Mouse (Mus musculus): ENCODE data around the gene Shisa9.

The Shisa9 gene

DNA sequence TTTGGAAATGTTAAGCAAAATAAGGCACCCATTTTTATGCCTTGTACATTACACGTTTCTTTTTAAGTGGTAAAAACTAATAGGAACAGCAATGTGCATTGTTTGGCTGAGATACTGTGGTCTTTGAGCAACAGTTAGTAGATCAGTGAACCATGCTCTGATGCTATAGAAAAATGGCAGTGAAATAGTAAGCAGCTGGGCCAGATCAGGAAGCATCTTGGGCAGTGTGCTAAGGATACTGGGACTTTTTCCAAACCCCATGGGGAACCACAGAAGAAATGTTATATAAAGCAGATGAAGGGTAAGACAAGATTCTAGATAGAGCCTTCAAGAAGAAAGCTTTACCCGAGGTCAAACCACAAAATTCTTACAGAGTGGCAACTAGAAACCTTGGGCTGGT lies 205.8 kb downstream of the Shisa9 start:
- in situ Hi-C loops (cut with MboI; ENCODE audit: unreplicated experiment in 2 of 2) = loop anchor here in 1 of 2 experiments (5.0 to 25.0 kb wide), 3 partner anchors 492 to 902 kb away; no protein-coding TSS in a partner anchor

DNA sequence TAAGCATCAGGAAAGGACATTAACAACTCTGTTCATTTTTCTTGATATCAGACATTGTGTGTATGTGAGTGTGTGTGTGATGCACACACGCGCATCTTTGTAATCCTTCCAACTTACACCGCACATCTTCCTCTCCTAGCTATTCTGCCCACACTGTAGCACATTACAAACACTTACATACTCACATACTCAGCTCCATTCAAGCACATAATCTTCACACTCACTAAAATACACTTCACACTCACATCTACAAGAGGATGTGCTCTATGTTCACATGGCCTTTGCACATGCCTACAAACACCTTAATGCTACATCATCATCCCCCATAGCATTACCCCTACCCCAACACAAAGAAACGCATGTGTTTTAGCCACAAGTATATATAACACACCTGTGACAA lies 212.9 kb downstream of the Shisa9 start:
- in situ Hi-C loops (cut with MboI; ENCODE audit: unreplicated experiment in 2 of 2) = loop anchor here in 1 of 2 experiments (25.0 kb wide), 1 partner anchor 910 kb away; no protein-coding TSS in a partner anchor

DNA sequence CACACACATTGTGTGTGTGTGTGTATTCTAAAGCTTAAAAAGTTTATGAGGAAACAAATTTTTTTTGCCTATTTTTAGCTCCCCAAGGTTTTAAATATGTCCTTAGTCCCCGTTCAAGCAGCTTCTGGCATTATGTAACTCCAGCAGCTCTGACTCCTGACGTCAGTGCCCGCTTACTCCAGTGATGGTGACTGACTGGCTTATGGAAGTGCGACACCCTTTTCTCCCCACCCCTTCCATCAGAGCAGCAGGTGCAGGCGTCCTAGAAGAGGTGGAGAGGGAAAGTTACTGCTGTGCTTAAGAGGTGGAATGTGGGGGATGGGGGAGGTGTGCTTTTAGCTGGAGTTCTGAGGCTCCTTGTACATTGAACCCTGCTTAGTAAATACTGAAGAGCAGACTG lies 213.7 kb downstream of the Shisa9 start:
- in situ Hi-C loops (cut with MboI; ENCODE audit: unreplicated experiment in 2 of 2) = loop anchor here in 1 of 2 experiments (25.0 kb wide), 1 partner anchor 910 kb away; no protein-coding TSS in a partner anchor

DNA sequence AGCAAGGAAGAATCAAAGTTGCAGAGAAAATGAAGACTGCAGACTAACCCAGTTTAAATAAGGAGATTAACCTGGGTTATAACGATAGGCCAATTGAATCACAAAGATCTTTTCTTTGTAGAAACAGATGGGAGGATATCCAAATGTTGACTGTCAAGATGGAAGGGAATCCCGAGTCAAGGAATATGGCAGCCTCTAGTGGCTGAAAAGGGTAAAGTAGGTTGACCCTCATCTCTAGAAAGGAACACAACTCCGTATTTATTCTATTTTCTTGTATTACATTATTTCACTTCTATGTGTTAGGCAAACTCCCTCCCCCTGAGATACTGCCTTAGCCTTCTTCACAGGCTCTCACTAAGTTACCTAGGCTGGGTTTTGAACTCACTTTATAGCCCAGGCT lies 217.3 kb downstream of the Shisa9 start:
- in situ Hi-C loops (cut with MboI; ENCODE audit: unreplicated experiment in 2 of 2) = loop anchor here (5.0 to 25.0 kb wide), 3 partner anchors 624 to 1314 kb away; no protein-coding TSS in a partner anchor

DNA sequence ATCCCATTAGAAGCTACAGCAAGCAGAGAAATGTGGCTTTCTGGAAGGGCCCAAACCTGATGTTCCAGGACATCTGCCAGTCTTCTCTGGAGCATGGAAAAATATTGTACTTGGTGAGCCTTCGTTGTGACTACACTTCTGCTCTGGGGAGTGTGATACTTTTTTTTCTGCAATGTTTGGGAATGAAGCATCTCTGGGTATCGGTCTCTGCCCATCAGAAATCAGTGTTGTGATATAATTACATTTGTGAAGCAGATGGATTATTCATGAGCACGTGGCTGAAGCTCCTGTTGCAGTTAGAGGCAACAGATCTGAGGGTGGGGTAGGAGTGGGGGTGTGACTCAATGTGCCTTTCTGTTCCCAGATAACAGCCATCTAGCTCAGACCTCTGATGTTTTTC lies 218.2 kb downstream of the Shisa9 start:
- in situ Hi-C loops (cut with MboI; ENCODE audit: unreplicated experiment in 2 of 2) = loop anchor here (5.0 to 25.0 kb wide), 3 partner anchors 625 to 1315 kb away; no protein-coding TSS in a partner anchor

DNA sequence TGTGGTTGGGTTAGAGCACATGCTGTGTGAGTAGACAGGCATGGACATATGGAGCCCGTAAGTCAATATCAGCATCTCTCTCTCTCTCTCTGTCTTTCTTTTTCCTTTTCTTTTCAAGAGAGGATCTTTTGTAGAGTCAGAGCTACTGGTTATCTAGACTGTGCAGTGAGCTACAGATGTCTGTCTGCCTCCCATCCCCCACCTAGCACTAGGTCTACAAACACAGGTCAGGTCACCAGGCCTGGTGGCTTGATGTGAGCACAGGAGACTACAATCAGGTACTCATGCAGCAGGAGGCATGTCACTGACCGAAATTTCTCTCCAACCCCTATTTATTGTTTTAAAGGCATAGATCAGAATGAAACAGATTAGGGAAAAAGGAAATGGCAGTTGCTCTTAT lies 219.1 kb downstream of the Shisa9 start:
- in situ Hi-C loops (cut with MboI; ENCODE audit: unreplicated experiment in 2 of 2) = loop anchor here (5.0 to 25.0 kb wide), 3 partner anchors 626 to 1316 kb away; no protein-coding TSS in a partner anchor

DNA sequence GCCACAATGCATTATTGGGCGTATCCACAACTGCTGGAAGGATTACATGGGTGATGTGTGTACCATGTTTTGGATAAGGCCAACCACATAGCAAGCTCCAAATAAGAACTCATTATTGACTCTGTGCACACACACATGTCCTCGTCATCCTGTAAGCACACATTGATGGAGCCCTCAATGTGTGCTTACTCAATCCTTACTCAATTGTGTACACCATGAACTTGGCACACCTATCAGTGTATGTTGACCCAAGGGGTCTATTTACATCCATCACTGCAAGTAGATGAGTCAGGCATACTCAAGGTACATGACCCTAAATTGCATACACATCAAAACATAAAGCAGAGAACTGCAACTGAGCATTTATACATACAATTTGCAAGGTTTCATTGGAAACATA lies 220.5 kb downstream of the Shisa9 start:
- in situ Hi-C loops (cut with MboI; ENCODE audit: unreplicated experiment in 2 of 2) = loop anchor here (5.0 to 25.0 kb wide), 3 partner anchors 627 to 1317 kb away; no protein-coding TSS in a partner anchor

DNA sequence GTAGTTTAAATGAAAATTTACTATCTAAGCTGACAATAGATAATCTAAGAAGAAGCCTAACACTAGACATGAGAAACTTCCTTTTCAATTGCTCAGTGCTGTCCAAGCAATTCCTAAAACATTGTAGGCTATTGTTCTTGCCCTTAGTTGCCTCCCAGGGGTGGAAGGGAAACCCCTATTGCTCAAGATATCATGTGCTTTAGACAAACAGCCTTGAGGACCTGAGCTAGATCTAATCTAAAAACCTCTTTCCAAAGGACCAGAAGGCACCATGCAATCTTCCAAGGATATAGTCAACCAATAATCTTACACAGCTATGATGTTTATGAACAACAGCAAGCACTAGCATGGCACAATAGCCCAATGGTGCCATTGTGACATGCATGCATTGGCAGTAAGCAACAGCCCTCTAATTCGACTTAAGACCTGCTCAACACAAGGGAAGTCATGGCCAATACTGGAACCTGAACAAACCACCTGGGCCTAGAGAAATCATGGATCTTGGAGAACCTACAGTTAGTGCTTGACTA lies 222.6 kb downstream of the Shisa9 start:
- in situ Hi-C loops (cut with MboI; ENCODE audit: unreplicated experiment in 2 of 2) = loop anchor here in 1 of 2 experiments (25.0 kb wide), 1 partner anchor 1319 kb away; no protein-coding TSS in a partner anchor

DNA sequence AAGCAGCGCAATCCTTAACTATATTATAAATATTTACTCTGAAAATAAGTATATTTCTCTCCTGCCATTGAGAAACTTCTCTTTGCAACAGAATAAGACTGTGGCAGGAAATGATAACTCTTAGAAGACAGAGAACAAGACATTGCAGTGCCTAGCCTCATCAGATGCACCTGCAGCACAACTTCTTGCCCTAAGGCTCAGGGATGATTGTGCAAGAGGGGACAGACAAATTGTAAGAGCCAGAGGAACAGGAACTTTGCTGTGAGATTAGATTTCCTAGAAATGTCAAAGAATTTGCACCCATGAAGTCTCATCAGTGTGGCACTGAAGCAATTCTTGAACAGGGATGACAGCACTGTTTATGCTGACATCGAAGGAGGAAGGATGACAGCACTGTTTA lies 223.0 kb downstream of the Shisa9 start:
- in situ Hi-C loops (cut with MboI; ENCODE audit: unreplicated experiment in 2 of 2) = loop anchor here in 1 of 2 experiments (25.0 kb wide), 1 partner anchor 1320 kb away; no protein-coding TSS in a partner anchor

DNA sequence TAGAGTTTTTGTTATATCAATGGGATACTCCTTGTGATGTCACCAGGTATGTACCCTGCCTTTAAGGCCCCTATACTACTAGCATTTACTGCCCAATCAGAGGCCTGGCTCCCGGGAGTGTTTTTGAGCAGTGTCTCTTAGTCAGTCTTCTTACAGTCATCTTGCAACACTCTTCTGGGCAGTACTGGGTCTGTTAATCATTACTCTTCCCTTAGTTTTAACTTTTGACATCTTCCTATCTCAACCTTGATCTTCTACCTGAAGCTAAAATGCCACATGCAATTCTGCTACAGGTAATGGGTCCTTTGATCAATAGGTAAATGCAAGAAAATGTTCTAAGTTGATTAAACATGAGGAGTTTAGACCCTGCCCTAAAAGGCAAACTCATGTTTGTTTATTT lies 225.4 kb downstream of the Shisa9 start:
- in situ Hi-C loops (cut with MboI; ENCODE audit: unreplicated experiment in 2 of 2) = loop anchor here in 1 of 2 experiments (25.0 kb wide), 1 partner anchor 1322 kb away; no protein-coding TSS in a partner anchor

DNA sequence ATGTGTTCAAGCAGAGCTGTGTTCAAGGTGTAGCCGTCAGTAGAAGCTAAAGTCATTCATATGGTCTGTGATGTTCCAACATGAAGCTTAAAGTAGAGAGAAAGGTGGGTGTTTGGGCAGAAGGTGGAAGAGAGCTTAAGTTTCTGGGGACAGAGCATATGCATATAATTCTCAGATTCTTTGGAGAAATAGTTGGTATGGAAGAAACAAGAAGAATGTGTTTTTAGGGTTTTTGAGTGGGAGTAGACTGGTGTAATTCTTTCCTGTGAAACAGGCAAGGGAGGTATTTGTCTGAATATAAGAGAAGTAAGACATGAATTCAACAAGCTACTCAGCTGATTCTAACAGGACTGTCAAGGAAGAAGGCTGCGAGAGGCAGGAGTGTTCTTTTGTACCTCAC lies 225.9 kb downstream of the Shisa9 start:
- in situ Hi-C loops (cut with MboI; ENCODE audit: unreplicated experiment in 2 of 2) = loop anchor here in 1 of 2 experiments (25.0 kb wide), 1 partner anchor 1323 kb away; no protein-coding TSS in a partner anchor

DNA sequence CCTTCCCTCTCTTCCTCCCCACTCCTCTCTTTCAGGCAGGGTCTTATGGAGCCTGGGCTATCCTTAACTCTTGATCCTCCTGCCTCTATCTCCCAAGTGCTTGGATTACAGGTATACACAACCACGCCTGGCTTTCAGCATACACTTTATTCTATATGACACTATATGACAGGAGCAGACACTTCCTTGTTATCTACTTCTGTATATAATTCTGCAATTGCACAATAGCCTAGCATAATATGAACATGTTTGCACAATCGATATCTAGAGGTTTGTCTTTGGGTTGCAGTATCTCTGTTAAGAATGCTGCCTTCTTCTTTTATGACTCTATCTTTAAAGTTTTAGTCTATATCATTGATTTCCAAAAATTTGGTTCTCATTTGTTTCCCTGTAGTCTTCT lies 230.1 kb downstream of the Shisa9 start:
- in situ Hi-C loops (cut with MboI; ENCODE audit: unreplicated experiment in 2 of 2) = loop anchor here in 1 of 2 experiments (25.0 kb wide), 1 partner anchor 1327 kb away; no protein-coding TSS in a partner anchor

DNA sequence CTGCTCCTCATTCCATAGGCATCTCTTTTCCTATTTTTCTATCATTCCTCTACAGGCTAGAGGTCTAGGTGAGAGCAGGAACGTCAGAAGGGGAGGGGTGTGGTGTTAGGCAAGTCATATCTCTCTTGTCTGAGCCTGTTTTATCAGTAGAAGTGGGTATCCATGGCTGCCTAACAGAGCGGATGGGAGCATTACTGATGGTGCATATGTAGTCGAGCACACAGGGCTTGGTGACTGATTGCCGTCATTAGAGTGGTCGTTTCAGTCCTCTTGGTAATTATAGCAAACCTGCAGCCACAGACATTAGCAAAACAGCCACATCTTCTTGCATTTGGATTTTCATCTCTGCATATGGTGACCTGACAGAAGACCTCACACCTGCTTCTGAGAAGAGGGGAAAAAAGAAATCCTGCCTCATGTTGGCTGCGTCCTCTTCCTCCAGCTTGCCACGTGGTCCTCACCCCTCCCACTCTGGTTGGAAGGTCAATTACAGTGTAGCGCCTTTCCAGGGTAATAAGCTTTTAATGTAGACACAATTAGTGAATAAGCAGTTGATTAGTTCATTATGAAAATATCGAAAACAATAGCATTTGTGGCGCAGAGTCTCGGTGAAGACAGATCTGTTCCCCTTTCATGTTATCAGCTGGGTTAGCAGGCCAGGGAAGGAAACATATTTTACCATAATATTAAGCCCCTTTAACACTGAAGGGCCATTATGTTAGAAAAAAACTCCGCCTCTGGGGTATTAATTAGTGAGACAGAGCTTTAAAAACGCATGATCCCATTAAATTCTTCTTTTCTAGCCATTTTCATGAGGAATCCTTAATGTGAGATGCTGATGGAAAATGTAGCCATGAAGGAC lies 233.6 kb downstream of the Shisa9 start:
- in situ Hi-C loops (cut with MboI; ENCODE audit: unreplicated experiment in 2 of 2) = loop anchor here in 1 of 2 experiments (25.0 kb wide), 1 partner anchor 1330 kb away; no protein-coding TSS in a partner anchor

DNA sequence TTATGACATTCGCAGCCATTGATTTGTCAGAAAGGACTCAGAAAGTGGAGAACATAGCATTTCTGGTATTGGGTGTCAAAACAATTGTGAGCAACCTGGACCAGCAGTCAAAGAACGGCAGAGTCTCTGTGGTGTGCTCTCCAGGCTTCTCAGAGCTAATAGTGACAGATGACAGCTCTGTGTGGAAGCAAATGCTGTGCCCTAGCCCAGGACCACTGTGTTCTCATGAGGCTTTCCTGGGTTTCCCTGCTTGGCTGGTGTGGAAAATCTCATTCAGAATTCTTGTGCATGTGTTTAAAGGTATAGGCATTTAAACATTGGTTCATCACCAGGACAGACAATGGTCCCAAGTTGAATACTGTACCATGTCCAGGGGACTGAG lies 234.2 kb downstream of the Shisa9 start:
- in situ Hi-C loops (cut with MboI; ENCODE audit: unreplicated experiment in 2 of 2) = loop anchor here in 1 of 2 experiments (25.0 kb wide), 1 partner anchor 1331 kb away; no protein-coding TSS in a partner anchor

DNA sequence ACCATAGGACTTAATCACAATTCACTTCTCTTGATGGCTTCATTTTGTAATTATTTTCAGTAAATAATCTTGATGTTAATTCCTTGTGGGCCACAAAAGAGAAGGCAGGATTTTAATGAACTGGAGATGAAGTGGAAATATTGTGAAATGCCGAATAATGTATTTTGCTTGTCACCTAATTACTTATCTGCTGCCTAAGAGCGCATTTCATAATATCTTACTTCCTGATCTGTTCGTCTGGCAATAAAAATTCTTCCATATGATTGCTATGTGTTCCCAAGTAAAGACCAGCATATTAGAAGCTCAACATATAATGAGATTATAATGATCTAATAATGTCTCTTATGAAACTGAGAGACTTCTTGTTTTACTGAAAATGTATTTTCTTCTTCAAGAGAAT lies 235.9 kb downstream of the Shisa9 start:
- in situ Hi-C loops (cut with MboI; ENCODE audit: unreplicated experiment in 2 of 2) = loop anchor here in 1 of 2 experiments (25.0 kb wide), 1 partner anchor 1333 kb away; no protein-coding TSS in a partner anchor

DNA sequence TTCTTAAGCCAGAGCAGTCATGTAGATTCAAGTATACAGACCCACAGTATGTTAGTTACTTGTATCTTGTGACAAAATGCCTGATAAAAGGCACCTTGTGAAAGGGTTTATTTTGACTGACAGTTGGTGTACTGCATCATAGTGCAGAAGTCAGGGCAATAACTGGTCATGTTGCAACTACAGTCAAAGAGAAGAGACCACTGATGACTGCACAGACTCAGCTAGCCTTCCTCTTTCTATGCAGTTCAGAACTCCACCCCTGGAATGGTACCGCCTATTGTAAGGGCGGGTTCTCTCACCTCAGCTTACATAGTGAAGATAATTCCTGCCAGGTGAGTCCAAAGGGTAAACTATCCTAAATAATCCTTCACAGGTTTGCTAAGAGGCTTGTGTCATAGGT lies 239.6 kb downstream of the Shisa9 start:
- in situ Hi-C loops (cut with MboI; ENCODE audit: unreplicated experiment in 2 of 2) = loop anchor here in 1 of 2 experiments (25.0 kb wide), 1 partner anchor 1336 kb away; no protein-coding TSS in a partner anchor

DNA sequence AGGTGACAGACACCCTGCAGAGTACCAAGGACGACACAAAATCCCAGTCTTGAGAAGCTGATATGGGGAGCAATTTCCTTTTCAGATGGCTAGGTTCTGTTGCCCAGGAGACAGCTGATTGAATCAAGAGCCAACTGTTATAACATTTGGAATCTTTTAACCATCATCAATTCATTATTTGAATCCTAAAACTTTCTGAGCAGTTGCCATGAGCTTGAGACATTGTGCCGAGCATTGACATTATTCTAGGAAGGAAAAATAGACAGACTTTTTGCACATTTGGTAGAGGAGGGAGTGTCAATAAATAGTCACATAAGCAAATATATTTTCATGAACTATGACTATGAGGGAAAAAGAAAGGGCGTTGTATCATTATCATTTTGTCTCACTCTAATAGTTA lies 243.0 kb downstream of the Shisa9 start:
- in situ Hi-C loops (cut with MboI; ENCODE audit: unreplicated experiment in 2 of 2) = no loop called here

DNA sequence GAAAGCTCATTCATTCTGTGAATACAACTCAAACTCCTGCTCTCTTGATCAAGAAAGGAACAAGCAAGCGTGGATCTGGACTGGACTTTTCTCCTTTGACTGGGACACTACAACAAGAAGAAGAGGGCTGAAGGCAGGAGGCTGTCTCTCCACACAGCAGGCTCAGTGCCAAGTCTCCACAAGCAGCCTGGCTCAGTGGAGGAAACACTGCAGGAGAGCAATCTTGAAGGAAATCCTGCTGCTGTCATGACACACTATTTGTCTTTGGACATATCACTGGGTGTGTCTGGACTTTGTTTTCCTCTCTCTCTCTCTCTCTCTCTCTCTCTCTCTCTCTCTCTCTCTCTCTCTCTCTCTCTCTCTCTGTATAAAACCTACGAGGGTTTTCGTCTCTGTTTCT lies 249.4 kb downstream of the Shisa9 start:
- in situ Hi-C loops (cut with MboI; ENCODE audit: unreplicated experiment in 2 of 2) = no loop called here

DNA sequence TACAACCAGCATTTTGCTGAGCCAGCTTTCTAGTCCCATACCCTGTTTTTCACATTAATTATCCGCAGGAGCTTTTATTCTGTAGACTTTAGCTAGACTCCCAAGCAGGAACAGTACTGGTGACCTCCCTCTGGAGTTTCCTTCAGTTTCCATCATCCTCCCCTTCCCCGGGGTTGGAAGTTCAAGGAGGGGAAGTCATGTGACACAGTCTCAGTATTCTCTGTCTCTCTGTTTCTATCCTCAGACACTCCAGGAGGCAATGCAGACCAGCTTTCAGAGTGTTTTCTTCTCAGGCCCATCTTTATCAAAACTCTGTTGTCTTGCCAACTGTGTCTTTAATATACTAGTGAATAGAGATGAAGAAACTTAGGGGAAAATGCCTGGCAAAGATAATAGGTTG lies 250.4 kb downstream of the Shisa9 start:
- in situ Hi-C loops (cut with MboI; ENCODE audit: unreplicated experiment in 2 of 2) = no loop called here

DNA sequence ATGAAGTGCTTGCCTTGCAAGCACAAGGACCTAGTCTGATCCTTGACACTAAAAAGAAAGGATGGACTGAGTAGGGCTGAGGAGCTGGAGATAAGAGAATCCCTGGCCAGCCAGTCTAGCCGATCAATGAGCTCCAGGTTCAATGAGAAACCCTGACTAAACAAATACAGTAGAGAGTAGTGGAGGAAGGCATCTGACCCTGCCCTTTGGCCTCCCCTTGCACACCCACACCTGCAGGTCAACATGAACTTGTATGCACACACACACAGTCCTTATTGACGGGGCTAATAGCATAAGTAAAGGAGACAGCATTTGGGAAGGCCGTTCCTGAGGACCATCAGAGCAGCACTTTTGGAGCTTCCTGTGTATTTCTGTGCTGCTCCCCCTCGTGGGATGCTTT lies 254.7 kb downstream of the Shisa9 start:
- in situ Hi-C loops (cut with MboI; ENCODE audit: unreplicated experiment in 2 of 2) = no loop called here

DNA sequence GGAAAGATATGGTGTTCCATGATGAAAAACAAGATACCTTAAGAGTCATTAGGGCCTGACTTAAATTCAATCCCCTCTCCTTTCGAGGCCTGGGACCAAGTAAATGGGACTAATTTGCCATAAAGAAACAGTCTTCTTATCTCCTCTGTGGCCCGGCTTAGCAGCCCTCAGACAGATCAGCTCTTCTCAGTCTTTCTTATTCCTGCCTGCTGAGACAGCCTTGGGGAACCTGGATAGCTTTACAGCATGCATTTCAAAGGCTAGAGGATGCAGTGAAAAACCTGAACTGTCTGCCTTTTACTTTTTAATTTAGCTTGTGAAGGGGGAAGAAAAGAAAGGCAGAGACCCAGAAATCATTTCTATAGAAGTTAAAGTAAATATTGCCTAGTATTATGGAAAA lies 275.4 kb downstream of the Shisa9 start:
- in situ Hi-C loops (cut with MboI; ENCODE audit: unreplicated experiment in 2 of 2) = no loop called here
